Mouse (Mus musculus) midbrain, postnatal 0 days (tissue): ENCODE measurements at regions not wholly inside any gene's neighbourhood (a gene's known extent, or its start where the extent isn't known, plus 50 kb on each side); places are given as distances from the start of the nearest gene placed in this dataset.

ENCODE experiments used
- ATAC-seq: fragments of 200-750 bp; cut with Nextera tagmentation; 2 replicates; pipeline ENCODE4 v1.8.0; 2017; ENCODE audit warnings: moderate number of reproducible peaks, mild to moderate bottlenecking, moderate TSS enrichment, moderate library complexity; ENCODE audit not compliant: low FRiP score
- DNase-seq: peaks from one replicate; pipeline ENCODE4 v3.0.0-alpha.2; 2015; ENCODE audit warnings: low spot score
- H3K27ac ChIP-seq: fragments of 300-500 bp; sonication (generic); 2 replicates; pipeline ENCODE4 v1.5.1; 2014; ENCODE audit warnings: low read depth, mild to moderate bottlenecking, low read length, mixed read lengths
- H3K27me3 ChIP-seq: fragments of 300-500 bp; sonication (generic); 2 replicates; pipeline ENCODE4 v1.6.1; 2014; ENCODE audit warnings: low read length, control low read depth, mixed read lengths; ENCODE audit not compliant: insufficient read depth
- H3K36me3 ChIP-seq: fragments of 300-500 bp; sonication (generic); 2 replicates; pipeline ENCODE4 v1.6.1; 2014; ENCODE audit warnings: low read length, control low read depth, mixed read lengths; ENCODE audit not compliant: insufficient read depth
- H3K4me1 ChIP-seq: fragments of 300-500 bp; sonication (generic); 2 replicates; pipeline ENCODE4 v1.6.1; 2014; ENCODE audit warnings: mild to moderate bottlenecking, control low read depth, antibody characterized with exemption, low read length, mixed read lengths; ENCODE audit not compliant: insufficient read depth
- H3K4me2 ChIP-seq: fragments of 300-500 bp; sonication (generic); 2 replicates; pipeline ENCODE4 v1.6.1; 2014; ENCODE audit warnings: low read depth, mild to moderate bottlenecking, low read length, mixed read lengths; ENCODE audit not compliant: poor library complexity, severe bottlenecking
- H3K4me3 ChIP-seq: fragments of 300-500 bp; sonication (generic); 2 replicates; pipeline ENCODE4 v1.5.1; 2014; ENCODE audit warnings: low read depth, mild to moderate bottlenecking, low read length, moderate library complexity
- H3K9ac ChIP-seq: fragments of 300-500 bp; sonication (generic); replicated peaks from 2 replicates; pipeline ENCODE4 v1.6.1; 2014; ENCODE audit warnings: mild to moderate bottlenecking, low read length, moderate library complexity, mixed read lengths; ENCODE audit not compliant: poor library complexity, severe bottlenecking
- H3K9me3 ChIP-seq: fragments of 300-500 bp; sonication (generic); 2 replicates; pipeline ENCODE4 v1.6.1; 2016; ENCODE audit warnings: low read length, control low read depth
- CTCF ChIP-seq: IDR thresholded peaks from 2 replicates; pipeline ENCODE4 v1.5.1; 2016; ENCODE audit warnings: antibody characterized with exemption, mild to moderate bottlenecking
- WGBS: fragments of 180-500 bp; shearing (Covaris S2); extraction: QIAGEN DNeasy Blood & Tissue Kit; methylation state at CpG from one replicate; pipeline ENCODE4 v1.1.7; 2014; 5-methylcytosine and 5-hydroxymethylcytosine counted together

DNA sequence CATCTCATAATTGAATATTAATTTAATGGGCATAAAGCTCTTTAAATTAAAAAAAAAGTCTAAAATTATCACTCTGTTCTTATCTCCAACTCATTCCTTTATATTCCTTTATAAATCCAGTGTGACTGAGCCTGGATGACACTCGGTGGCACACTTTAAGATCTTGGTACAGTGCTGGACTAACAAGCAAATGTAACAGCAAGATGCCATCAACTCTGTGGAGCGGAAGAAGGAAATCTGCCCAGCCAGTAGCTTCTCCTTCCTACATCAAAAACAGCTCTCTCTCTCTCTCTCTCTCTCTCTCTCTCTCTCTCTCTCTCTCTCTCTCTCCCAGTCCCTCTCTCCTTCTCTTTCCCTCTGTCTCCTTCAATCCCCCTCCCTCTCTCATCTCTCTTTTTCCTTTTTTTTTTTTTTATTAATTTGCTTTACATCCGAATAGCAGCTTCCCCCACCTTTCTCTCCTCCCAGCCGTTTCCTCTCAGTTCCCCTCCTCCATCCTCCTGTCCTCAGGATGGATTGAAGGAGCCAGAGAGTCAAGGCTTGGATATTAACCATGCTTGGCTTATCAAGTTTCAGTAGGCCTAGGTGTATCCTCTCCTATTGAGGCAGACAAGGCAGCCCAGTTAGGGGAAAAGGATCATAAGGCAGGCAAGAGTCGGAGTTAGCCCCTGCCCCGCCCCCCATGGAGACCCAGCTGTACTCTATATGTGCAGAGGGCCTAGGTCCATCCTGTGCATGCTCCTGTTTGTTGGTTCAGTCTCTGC lies 130.4 kb upstream of the Tmtc2 start:
- no peak overlapping the region for H3K4me3 ChIP-seq
- 73% methylated on average over 6 of the region's 6 CpGs for WGBS
- no peaks in the 10 kb centered on the region for H3K9me3 ChIP-seq
- no peaks in the 10 kb centered on the region for H3K36me3 ChIP-seq
- TF ChIP-seq CTCF: no peak
- H3K27ac ChIP-seq: no peak overlapping the region
- H3K9ac ChIP-seq: no peak overlapping the region
- ATAC-seq (peak; percentile 49; the same call in 1 of the 2 replicates), DNase-seq (peak; percentile 40)
- no peak overlapping the region for H3K4me2 ChIP-seq
- H3K4me1 ChIP-seq: no peaks in the 10 kb centered on the region
- H3K27me3 ChIP-seq: no peaks in the 10 kb centered on the region

DNA sequence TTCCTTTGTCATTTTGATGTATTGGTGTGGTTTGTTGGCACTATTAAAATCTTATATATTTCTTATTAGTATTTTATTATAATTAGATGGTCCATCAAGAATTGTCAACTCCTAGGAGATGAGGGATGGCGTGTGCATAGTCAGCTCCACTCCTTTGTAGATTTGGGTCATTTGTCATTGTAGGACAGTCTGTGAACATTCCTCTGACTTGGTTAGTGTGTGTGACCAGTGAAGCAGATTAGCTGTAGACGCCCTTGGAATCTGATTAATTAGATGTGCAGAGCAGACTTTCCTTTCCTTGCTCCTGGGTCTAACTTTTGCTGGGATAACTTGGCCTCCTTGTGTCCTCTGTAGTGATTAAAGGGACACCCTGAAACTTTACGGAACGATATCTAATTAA lies 118.9 kb upstream of the Tmtc2 start:
- no peak for TF ChIP-seq CTCF
- WGBS: 59% methylated on average over 4 of the region's 4 CpGs

DNA sequence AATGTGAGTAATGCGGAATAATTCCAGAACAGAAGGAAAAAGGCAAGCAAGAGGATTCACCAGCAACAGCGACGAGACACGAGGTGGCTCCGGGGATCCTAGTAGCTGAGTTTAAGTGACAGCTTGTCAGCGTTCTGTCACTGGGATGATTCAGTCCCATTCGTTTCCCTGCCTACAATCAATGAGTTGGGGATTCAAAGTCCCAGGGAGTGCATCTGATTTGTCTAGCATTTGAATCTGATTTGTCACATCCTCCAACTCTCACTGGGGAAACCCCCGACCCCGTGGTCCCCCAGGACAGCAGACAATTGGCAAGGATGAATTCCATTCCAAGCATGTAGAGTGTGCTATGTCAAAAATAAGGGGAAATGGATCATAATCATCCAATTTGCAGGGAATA lies 115.1 kb upstream of the Tmtc2 start:
- no peak for ATAC-seq
- Histone ChIP-seq H3K9ac (no peak overlapping the region), H3K4me2 (no peak overlapping the region)

More for the DNA sequence above, 118.9 kb upstream of the Tmtc2 start:
- ATAC-seq (no peak), DNase-seq (no peak)
- H3K27ac ChIP-seq: no peak overlapping the region
- H3K4me2 ChIP-seq: no peak overlapping the region
- no peak overlapping the region for H3K4me3 ChIP-seq
- no peaks in the 10 kb centered on the region for H3K9me3 ChIP-seq
- H3K27me3 ChIP-seq: no peaks in the 10 kb centered on the region
- H3K36me3 ChIP-seq: no peaks in the 10 kb centered on the region
- no peak overlapping the region for H3K9ac ChIP-seq
- H3K4me1 ChIP-seq: no peaks in the 10 kb centered on the region

DNA sequence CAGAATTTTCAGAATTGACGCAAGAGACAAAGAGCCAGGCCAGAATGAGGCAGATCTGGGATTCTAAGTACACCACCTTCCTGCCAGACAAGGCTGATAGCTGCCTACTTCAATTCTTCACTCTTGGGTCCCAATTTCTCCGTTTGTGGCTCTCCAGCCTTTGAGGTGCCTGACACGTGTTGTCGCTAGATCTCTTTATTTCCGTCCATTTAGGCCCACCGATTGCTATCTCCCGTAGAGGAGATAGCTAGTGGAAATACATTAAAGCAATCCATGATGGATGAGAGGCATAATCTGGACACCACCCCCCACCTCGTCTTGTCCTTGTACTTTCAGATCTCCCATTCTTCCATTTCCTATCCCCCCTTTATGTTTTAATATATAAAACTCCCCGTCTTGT lies 114.6 kb upstream of the Tmtc2 start:
- Histone ChIP-seq H3K27me3 (no peaks in the 10 kb centered on the region), H3K4me2 (no peak overlapping the region), H3K4me1 (no peaks in the 10 kb centered on the region), H3K27ac (no peak overlapping the region), H3K4me3 (no peak overlapping the region), H3K36me3 (no peaks in the 10 kb centered on the region), H3K9ac (no peak overlapping the region), H3K9me3 (no peaks in the 10 kb centered on the region)
- ATAC-seq (no peak), DNase-seq (no peak)
- whole genome bisulfite sequencing: 66% methylated on average over 9 of the region's 9 CpGs
- no peak for TF ChIP-seq CTCF

More for the DNA sequence above, 115.1 kb upstream of the Tmtc2 start:
- peak; percentile 37 for DNase-seq
- H3K4me1 ChIP-seq: no peaks in the 10 kb centered on the region
- H3K27ac ChIP-seq: no peak overlapping the region
- WGBS: 38% methylated on average over 9 of the region's 9 CpGs
- no peak overlapping the region for H3K4me3 ChIP-seq
- no peaks in the 10 kb centered on the region for H3K9me3 ChIP-seq
- no peaks in the 10 kb centered on the region for H3K27me3 ChIP-seq
- TF ChIP-seq CTCF: no peak
- no peaks in the 10 kb centered on the region for H3K36me3 ChIP-seq

DNA sequence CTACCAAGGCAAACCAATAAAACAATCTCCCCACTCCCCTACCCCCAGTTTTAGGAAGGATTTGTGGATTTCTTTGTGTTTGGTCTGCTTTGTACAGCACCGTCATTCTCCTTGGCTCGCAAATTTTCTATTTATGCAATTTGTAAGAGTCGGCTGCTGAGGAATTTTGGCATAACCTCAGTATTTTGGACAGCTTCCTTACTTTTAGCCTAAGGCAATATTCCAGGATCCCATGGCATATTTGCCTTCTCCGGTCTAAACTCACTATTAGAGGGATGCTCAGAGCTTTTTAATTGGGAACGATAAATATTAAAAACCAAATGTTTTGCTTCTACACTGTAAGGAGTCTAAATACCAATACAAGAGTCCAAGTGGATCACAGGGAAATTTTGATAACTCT lies 112.6 kb upstream of the Tmtc2 start:
- WGBS: 77% methylated on average over 5 of the region's 5 CpGs
- ATAC-seq (no peak), DNase-seq (no peak)
- H3K27me3 ChIP-seq: no peaks in the 10 kb centered on the region
- H3K27ac ChIP-seq: no peak overlapping the region
- no peaks in the 10 kb centered on the region for H3K36me3 ChIP-seq
- H3K9ac ChIP-seq: no peak overlapping the region
- H3K4me2 ChIP-seq: no peak overlapping the region
- H3K9me3 ChIP-seq: no peaks in the 10 kb centered on the region
- TF ChIP-seq CTCF: no peak
- no peaks in the 10 kb centered on the region for H3K4me1 ChIP-seq
- no peak overlapping the region for H3K4me3 ChIP-seq

DNA sequence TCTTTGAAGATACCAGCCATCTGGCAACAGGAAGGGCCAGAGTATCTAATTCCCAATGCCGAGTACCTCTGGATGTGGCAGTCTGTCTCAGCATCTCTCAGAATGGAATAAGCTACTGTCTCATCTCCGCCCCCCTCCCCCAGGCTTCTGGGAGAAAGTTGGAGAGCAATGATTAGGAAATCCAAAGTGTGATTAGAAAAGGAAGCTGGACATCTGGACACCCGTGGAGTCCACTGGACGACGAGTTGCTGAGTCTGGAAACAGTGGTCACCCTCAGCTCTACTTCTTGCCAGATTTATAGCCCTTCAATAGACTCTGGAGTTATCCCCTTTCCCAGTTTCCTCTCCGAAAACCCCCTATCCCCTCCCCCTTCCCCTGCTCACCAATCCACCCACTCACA lies 105.3 kb upstream of the Tmtc2 start:
- no peak for ATAC-seq
- H3K4me2 ChIP-seq: no peak overlapping the region
- no peak overlapping the region for H3K27ac ChIP-seq
- H3K27me3 ChIP-seq: no peaks in the 10 kb centered on the region
- 91% methylated on average over 6 of the region's 6 CpGs for WGBS
- TF ChIP-seq CTCF: no peak
- no peaks in the 10 kb centered on the region for H3K4me1 ChIP-seq
- no peak for DNase-seq
- no peak overlapping the region for H3K9ac ChIP-seq
- no peaks in the 10 kb centered on the region for H3K36me3 ChIP-seq
- no peak overlapping the region for H3K4me3 ChIP-seq
- H3K9me3 ChIP-seq: no peaks in the 10 kb centered on the region
